Mouse (Mus musculus) embryonic facial prominence, embryonic 15.5 days (tissue): ENCODE results near the gene Pitpnm3. TPM values are rescaled to one million over a fixed set of nuclear protein-coding genes. Genes with fewer than 3 reads are reported as not detected.

Experiments used
- ATAC-seq: fragments of 200-750 bp; cut with Nextera tagmentation; 2 replicates; pipeline ENCODE4 v1.8.0; 2017; ENCODE audit warnings: low read depth, moderate TSS enrichment; ENCODE audit not compliant: insufficient number of reproducible peaks, low FRiP score, low TSS enrichment
- H3K27ac ChIP-seq: fragments of 300-500 bp; sonication (generic); replicated peaks from 2 replicates; pipeline ENCODE4 v1.5.1; 2015; ENCODE audit warnings: mild to moderate bottlenecking, inconsistent platforms
- H3K27me3 ChIP-seq: fragments of 300-500 bp; sonication (generic); 2 replicates; pipeline ENCODE4 v1.6.1; 2015; ENCODE audit warnings: inconsistent platforms
- H3K36me3 ChIP-seq: fragments of 300-500 bp; sonication (generic); 2 replicates; pipeline ENCODE4 v1.6.1; 2015; ENCODE audit warnings: mild to moderate bottlenecking, inconsistent platforms
- H3K4me1 ChIP-seq: fragments of 300-500 bp; sonication (generic); 2 replicates; pipeline ENCODE4 v1.6.1; 2015; ENCODE audit warnings: inconsistent platforms
- H3K4me2 ChIP-seq: fragments of 300-500 bp; sonication (generic); replicated peaks from 2 replicates; pipeline ENCODE4 v1.6.1; 2015; ENCODE audit warnings: mild to moderate bottlenecking, inconsistent platforms
- H3K4me3 ChIP-seq: fragments of 300-500 bp; sonication (generic); replicated peaks from 2 replicates; pipeline ENCODE4 v1.5.1; 2015; ENCODE audit warnings: mild to moderate bottlenecking, inconsistent platforms
- H3K9ac ChIP-seq: fragments of 300-500 bp; sonication (generic); 2 replicates; pipeline ENCODE4 v1.6.1; 2015; ENCODE audit warnings: inconsistent platforms
- H3K9me3 ChIP-seq: fragments of 300-500 bp; sonication (generic); replicated peaks from 2 replicates; pipeline ENCODE4 v1.6.1; 2016; ENCODE audit warnings: inconsistent platforms
- WGBS: fragments of 180-500 bp; shearing (Covaris S2); methylation state at CpG from one replicate; pipeline ENCODE4 v1.1.7; 2015; 5-methylcytosine and 5-hydroxymethylcytosine counted together
- polyA plus RNA-seq: library from polyadenylated mRNA; unstranded; fragments of >200 nt; fragmentation: Nextera tagmentation; extraction: Ambion mirVana; gene quantifications from 2 replicates; pipeline ENCODE4 v1.2.1, GENCODE M21; 2015

The Pitpnm3 gene
- polyA plus RNA-seq, 1 experiment from 2014 or later: 2.0 TPM

GRCm38 (mm10) chr11:72067326-72067725 lies 68.3 kb downstream of the Pitpnm3 start:
- H3K9me3 ChIP-seq: 0 out of 2 replicates have a peak, but pooled peaks cover 7% of the 10 kb centered on the region
- no peak overlapping the region for H3K9ac ChIP-seq
- H3K36me3 ChIP-seq: peaks cover 7% of the 10 kb centered on the region; the same call in 1 of the 2 replicates
- no peaks in the 10 kb centered on the region for H3K27me3 ChIP-seq
- 75% methylated on average over 5 of the region's 5 CpGs for WGBS
- no peak for ATAC-seq
- H3K4me3 ChIP-seq: no peak overlapping the region
- H3K4me2 ChIP-seq: no peak overlapping the region
- no peak overlapping the region for H3K27ac ChIP-seq
- H3K4me1 ChIP-seq: peaks cover 5% of the 10 kb centered on the region; the same call in 1 of the 2 replicates

GRCm38 (mm10) chr11:72066330-72066729 lies 69.2 kb downstream of the Pitpnm3 start:
- 35% methylated on average over 6 of the region's 6 CpGs for WGBS
- no peak overlapping the region for H3K9ac ChIP-seq
- H3K27ac ChIP-seq: no peak overlapping the region
- H3K4me1 ChIP-seq: peaks cover 5% of the 10 kb centered on the region; the same call in 1 of the 2 replicates
- no peak overlapping the region for H3K4me2 ChIP-seq
- no peak for ATAC-seq
- H3K4me3 ChIP-seq: no peak overlapping the region
- peaks cover 7% of the 10 kb centered on the region; the same call in 1 of the 2 replicates for H3K36me3 ChIP-seq
- 0 out of 2 replicates have a peak, but pooled peaks cover 7% of the 10 kb centered on the region for H3K9me3 ChIP-seq
- no peaks in the 10 kb centered on the region for H3K27me3 ChIP-seq

- Histone ChIP-seq H3K4me1 (peaks cover 5% of the 10 kb centered on the region; the same call in 1 of the 2 replicates), H3K4me3 (no peak overlapping the region), H3K4me2 (no peak overlapping the region), H3K9ac (no peak overlapping the region), H3K27me3 (no peaks in the 10 kb centered on the region), H3K27ac (no peak overlapping the region), H3K36me3 (peaks cover 7% of the 10 kb centered on the region; the same call in 1 of the 2 replicates), H3K9me3 (0 out of 2 replicates have a peak, but pooled peaks cover 7% of the 10 kb centered on the region)
- no peak for ATAC-seq
- 72% methylated on average over 8 of the region's 8 CpGs for WGBS
Observed at GRCm38 (mm10) chr11:72065103-72065502, 70.5 kb downstream of the Pitpnm3 start.

- peaks cover 7% of the 10 kb centered on the region; the same call in 1 of the 2 replicates for H3K36me3 ChIP-seq
- H3K4me3 ChIP-seq: no peak overlapping the region
- 0 out of 2 replicates have a peak, but pooled peaks cover 7% of the 10 kb centered on the region for H3K9me3 ChIP-seq
- H3K27ac ChIP-seq: no peak overlapping the region
- no peaks in the 10 kb centered on the region for H3K27me3 ChIP-seq
- 85% methylated on average over 6 of the region's 6 CpGs for WGBS
- peaks cover 5% of the 10 kb centered on the region; the same call in 1 of the 2 replicates for H3K4me1 ChIP-seq
- ATAC-seq: no peak
- H3K4me2 ChIP-seq: no peak overlapping the region
- H3K9ac ChIP-seq: no peak overlapping the region
Observed at GRCm38 (mm10) chr11:72064414-72064813, 71.2 kb downstream of the Pitpnm3 start.

- no peaks in the 10 kb centered on the region; the same call in 1 of the 2 replicates for H3K27me3 ChIP-seq
- no peak overlapping the region for H3K9ac ChIP-seq
- H3K4me1 ChIP-seq: no peaks in the 10 kb centered on the region
- no peak overlapping the region for H3K4me3 ChIP-seq
- H3K4me2 ChIP-seq: no peak overlapping the region
- WGBS: 76% methylated on average over 13 of the region's 13 CpGs
- H3K36me3 ChIP-seq: peaks cover 7% of the 10 kb centered on the region; the same call in 1 of the 2 replicates
- no peak for ATAC-seq
- H3K27ac ChIP-seq: no peak overlapping the region
- 0 out of 2 replicates have a peak, but pooled peaks cover 7% of the 10 kb centered on the region for H3K9me3 ChIP-seq
Observed at GRCm38 (mm10) chr11:72061093-72061620, 74.4 kb downstream of the Pitpnm3 start.

GRCm38 (mm10) chr11:72060416-72060815 lies 75.2 kb downstream of the Pitpnm3 start:
- Histone ChIP-seq H3K27me3 (no peaks in the 10 kb centered on the region; the same call in 1 of the 2 replicates), H3K27ac (no peak overlapping the region), H3K4me2 (no peak overlapping the region), H3K4me1 (peaks cover 6% of the 10 kb centered on the region; the same call in 1 of the 2 replicates), H3K4me3 (no peak overlapping the region), H3K9me3 (0 out of 2 replicates have a peak, but pooled peaks cover 7% of the 10 kb centered on the region), H3K9ac (no peak overlapping the region), H3K36me3 (peaks cover 7% of the 10 kb centered on the region; the same call in 1 of the 2 replicates)
- ATAC-seq: no peak
- 80% methylated on average over 9 of the region's 9 CpGs for WGBS

GRCm38 (mm10) chr11:72057166-72057565 lies 78.4 kb downstream of the Pitpnm3 start:
- Histone ChIP-seq H3K4me2 (no peak overlapping the region), H3K4me3 (no peak overlapping the region), H3K36me3 (no peaks in the 10 kb centered on the region), H3K4me1 (peaks cover 17% of the 10 kb centered on the region), H3K27me3 (no peaks in the 10 kb centered on the region; the same call in 1 of the 2 replicates), H3K27ac (no peak overlapping the region), H3K9me3 (no peaks in the 10 kb centered on the region), H3K9ac (no peak overlapping the region)
- 69% methylated on average over 3 of the region's 3 CpGs for WGBS
- ATAC-seq: no peak

GRCm38 (mm10) chr11:72055176-72055575 lies 80.4 kb downstream of the Pitpnm3 start:
- Histone ChIP-seq H3K4me3 (no peak overlapping the region), H3K4me1 (peaks cover 36% of the 10 kb centered on the region), H3K4me2 (no peak overlapping the region), H3K27ac (0 out of 2 replicates have a peak overlapping the region, but pooled peaks have one; percentile 5), H3K9me3 (no peaks in the 10 kb centered on the region), H3K9ac (no peak overlapping the region), H3K36me3 (no peaks in the 10 kb centered on the region), H3K27me3 (no peaks in the 10 kb centered on the region; the same call in 1 of the 2 replicates)
- 12% methylated on average over 2 of the region's 2 CpGs for WGBS
- ATAC-seq: no peak

- Histone ChIP-seq H3K36me3 (no peaks in the 10 kb centered on the region), H3K27ac (no peak overlapping the region), H3K9me3 (no peaks in the 10 kb centered on the region), H3K27me3 (no peaks in the 10 kb centered on the region), H3K4me1 (peaks cover 45% of the 10 kb centered on the region), H3K9ac (no peak overlapping the region), H3K4me3 (no peak overlapping the region), H3K4me2 (no peak overlapping the region)
- ATAC-seq: no peak
- WGBS: 22% methylated on average over 5 of the region's 5 CpGs
Observed at GRCm38 (mm10) chr11:72052636-72053035, 82.9 kb downstream of the Pitpnm3 start.

- Histone ChIP-seq H3K9me3 (no peaks in the 10 kb centered on the region), H3K36me3 (no peaks in the 10 kb centered on the region), H3K27ac (no peak overlapping the region), H3K4me1 (peaks cover 45% of the 10 kb centered on the region), H3K4me3 (no peak overlapping the region), H3K27me3 (no peaks in the 10 kb centered on the region), H3K9ac (no peak overlapping the region), H3K4me2 (no peak overlapping the region)
- ATAC-seq: no peak
- 30% methylated on average over 3 of the region's 3 CpGs for WGBS
Observed at GRCm38 (mm10) chr11:72052221-72052620, 83.4 kb downstream of the Pitpnm3 start.

GRCm38 (mm10) chr11:72050895-72051858 lies 84.4 kb downstream of the Pitpnm3 start:
- WGBS: 2% methylated on average over 44 of the region's 45 CpGs
- Histone ChIP-seq H3K36me3 (peaks cover 6% of the 10 kb centered on the region; the same call in 1 of the 2 replicates), H3K27ac (no peak overlapping the region), H3K4me1 (peaks cover 45% of the 10 kb centered on the region), H3K9me3 (no peaks in the 10 kb centered on the region), H3K4me3 (peak overlapping the region; percentile 46), H3K4me2 (peak overlapping the region; percentile 86), H3K9ac (peak overlapping the region; percentile 23), H3K27me3 (no peaks in the 10 kb centered on the region)
- ATAC-seq: no peak
